Mouse (Mus musculus) kidney, adult 8-10 months (tissue): Measurements from ENCODE around the gene Zfp53.

Experiments used
- DNase-seq, 2 experiments: peaks; one replicate each; pipeline ENCODE4 v3.0.0; 2022

Zfp53 gene

GRCm38 (mm10) chr17:21530645-21531330 is 42.0 kb downstream of the Zfp53 start:
- DNase-seq: no peak

- DNase-seq: peak in 1 of 2 experiments; percentile 17
Observed at GRCm38 (mm10) chr17:21531621-21532020, 42.8 kb downstream of the Zfp53 start.

- peak; percentile 61 to 75 for DNase-seq
Observed at GRCm38 (mm10) chr17:21532101-21532951, 43.5 kb downstream of the Zfp53 start.

- DNase-seq: no peak
Observed at GRCm38 (mm10) chr17:21533961-21534360, 45.2 kb downstream of the Zfp53 start.

- DNase-seq: peak; percentile 40 to 86
Observed at GRCm38 (mm10) chr17:21534460-21535095, 45.8 kb downstream of the Zfp53 start.

- peak; percentile 66 to 70 for DNase-seq
Observed at GRCm38 (mm10) chr17:21535096-21536001, 46.6 kb downstream of the Zfp53 start, which contains the start of gene Zfp52. TSS of gene Zfp52 (plus strand) at chr17:21535539.

- no peak for DNase-seq
Observed at GRCm38 (mm10) chr17:21536096-21536495, 47.3 kb downstream of the Zfp53 start.

- DNase-seq: no peak
Observed at GRCm38 (mm10) chr17:21536676-21537075, 47.9 kb downstream of the Zfp53 start.

- DNase-seq: no peak
Observed at GRCm38 (mm10) chr17:21557831-21558230, 69.0 kb downstream of the Zfp53 start.
